7 mouse cellular contexts compared by ENCODE assay signal in the genomic region with DNA sequence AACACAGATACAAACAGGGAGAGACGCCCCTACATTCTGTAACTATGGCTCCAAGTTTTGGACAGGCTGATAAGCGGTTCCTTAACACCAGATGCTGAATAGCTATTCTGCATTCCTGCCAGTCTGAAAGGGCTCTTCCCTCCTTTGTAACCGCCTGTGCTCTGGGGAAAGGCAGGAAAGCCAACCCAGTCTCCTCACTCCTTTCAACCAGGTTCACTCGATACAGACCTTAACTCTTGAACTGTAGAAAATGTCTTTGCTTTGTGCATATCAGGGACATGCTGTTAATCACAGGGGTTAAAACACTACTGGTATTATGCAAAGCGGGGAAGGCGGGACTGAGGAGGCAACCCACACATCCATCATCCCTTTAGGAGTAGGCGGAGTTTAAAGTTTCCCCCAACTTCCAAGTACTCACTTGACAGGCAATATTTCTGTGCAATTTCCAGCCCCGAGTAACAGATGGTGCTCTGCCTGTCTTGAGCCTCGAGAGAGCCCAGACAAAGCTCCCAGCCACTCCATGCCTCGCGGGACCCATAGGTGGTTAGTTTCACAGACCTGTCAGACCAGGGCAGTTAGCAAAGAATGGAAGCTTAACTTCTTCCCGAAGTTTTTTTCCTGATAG. TPM values are rescaled to one million over a fixed set of nuclear protein-coding genes. Genes with fewer than 3 reads are reported as not detected.
DNase-seq lines count a peak whose midpoint lies in the region; ATAC-seq and TF ChIP-seq lines count a peak whose summit lies in the region.

No protein-coding gene starts in this region.

- H3K27me3 ChIP-seq in heart, postnatal 0 days (ENCODE audit: control insufficient read depth, insufficient read depth, low read length): no peaks in the 10 kb centered on the region
- no peaks in the 10 kb centered on the region for H3K27me3 ChIP-seq in stomach, embryonic 16.5 days (ENCODE audit: control insufficient read depth, insufficient read depth, low read length)

- no peak for TF ChIP-seq EP300 in heart, postnatal 0 days (IDR thresholded peaks at IDR 0.05; ENCODE audit: low read depth)

- WGBS in heart, postnatal 0 days: 4% methylated on average over 12 of the region's 12 CpGs
- 3% methylated on average over 12 of the region's 12 CpGs for WGBS in stomach, embryonic 16.5 days

- TF ChIP-seq POLR2A in embryonic fibroblast, embryonic 13.5 days (IDR thresholded peaks at IDR 0.05; ENCODE audit: low read depth, low read length): peak; percentile 67

- no peaks in the 10 kb centered on the region for H3K9me3 ChIP-seq in heart, postnatal 0 days (replicated peaks; ENCODE audit: control insufficient read depth, low read length)
- H3K9me3 ChIP-seq in stomach, embryonic 16.5 days (replicated peaks; ENCODE audit: control insufficient read depth, low read length): no peaks in the 10 kb centered on the region

- ATAC-seq in heart, postnatal 0 days (ENCODE audit: insufficient read depth, low read depth): 0 out of 2 replicates have a peak, but pooled peaks have one; percentile 8
- ATAC-seq in stomach, embryonic 16.5 days (ENCODE audit: insufficient read depth, low FRiP score): peak; percentile 29; the same call in 1 of the 2 replicates
- ATAC-seq in monocyte, adult 5-6 weeks (replicated peaks; ENCODE audit: insufficient number of reproducible peaks, low FRiP score, low TSS enrichment, poor library complexity, severe bottlenecking): no peak

- no peaks in the 10 kb centered on the region for H3K36me3 ChIP-seq in heart, postnatal 0 days (replicated peaks; ENCODE audit: control insufficient read depth, insufficient read depth, low read length)
- H3K36me3 ChIP-seq in stomach, embryonic 16.5 days (ENCODE audit: control insufficient read depth, insufficient read depth, low read length): no peaks in the 10 kb centered on the region

- H3K9ac ChIP-seq in heart, postnatal 0 days (replicated peaks; ENCODE audit: low read depth, low read length): peak overlapping the region; percentile 73
- peak overlapping the region; percentile 88 for H3K9ac ChIP-seq in stomach, embryonic 16.5 days (ENCODE audit: low read length)

- peak overlapping the region; percentile 70 for H3K27ac ChIP-seq in embryonic fibroblast, embryonic 13.5 days (ENCODE audit: insufficient read depth, low read length)
- H3K27ac ChIP-seq in heart, postnatal 0 days (ENCODE audit: low read depth): peak overlapping the region; percentile 92
- H3K27ac ChIP-seq in stomach, embryonic 16.5 days (ENCODE audit: low read length): peak overlapping the region; percentile 90

- peak; percentile 65 for DNase-seq in adrenal gland, postnatal 14 days
- DNase-seq in heart, postnatal 0 days (ENCODE audit: low spot score): peak; percentile 36
- DNase-seq in kidney, postnatal 10 days: peak; percentile 62
- peak; percentile 70 for DNase-seq in lung, postnatal 36 days

- peak overlapping the region; percentile 92 for H3K4me2 ChIP-seq in heart, postnatal 0 days (ENCODE audit: low read depth, low read length)
- peak overlapping the region; percentile 85 for H3K4me2 ChIP-seq in stomach, embryonic 16.5 days (ENCODE audit: low read depth, low read length)

- no peak for TF ChIP-seq CTCF in embryonic fibroblast, embryonic 13.5 days (IDR thresholded peaks at IDR 0.05; ENCODE audit: borderline replicate concordance, insufficient read depth, low read length)
- no peak for TF ChIP-seq CTCF in heart, postnatal 0 days (IDR thresholded peaks at IDR 0.05; ENCODE audit: low read depth)

- H3K4me3 ChIP-seq in embryonic fibroblast, embryonic 13.5 days (ENCODE audit: insufficient read depth, low read length): peak overlapping the region; percentile 87
- H3K4me3 ChIP-seq in heart, postnatal 0 days (ENCODE audit: low read depth, low read length): peak overlapping the region; percentile 77
- peak overlapping the region; percentile 84 for H3K4me3 ChIP-seq in stomach, embryonic 16.5 days (replicated peaks; ENCODE audit: low read length)

- H3K4me1 ChIP-seq in embryonic fibroblast, embryonic 13.5 days (ENCODE audit: control insufficient read depth, insufficient read depth, low read length): no peaks in the 10 kb centered on the region
- no peaks in the 10 kb centered on the region; the same call in 1 of the 2 replicates for H3K4me1 ChIP-seq in heart, postnatal 0 days (ENCODE audit: control insufficient read depth, insufficient read depth)
- H3K4me1 ChIP-seq in stomach, embryonic 16.5 days (ENCODE audit: control insufficient read depth, insufficient read depth, low read length): peaks cover 2% of the 10 kb centered on the region; the same call in 1 of the 2 replicates

RNA-seq across cellular contexts. Expression of a gene that starts 1.2 kb away (rescaled TPM):
- total RNA-seq in adrenal gland, postnatal 14 days (2021): 9.9 and 11.2 TPM in 2 replicates
- polyA plus RNA-seq in embryonic fibroblast, embryonic 13.5 days (2011; ENCODE audit: insufficient read length, low read depth, missing spikeins): 14.0 and 27.0 TPM in 2 replicates
- total RNA-seq in heart, postnatal 0 days (2014; rRNA removed; ENCODE audit: low replicate concordance): 6.8 and 7.4 TPM in 2 replicates
- 3.1 and 4.0 TPM in 2 replicates for polyA plus RNA-seq in heart, postnatal 0 days (2015; fragmentation: Nextera tagmentation; extraction: Ambion mirVana)
- 10.6 and 13.2 TPM in 2 replicates for polyA plus RNA-seq in stomach, embryonic 16.5 days (2015; fragmentation: Nextera tagmentation; extraction: Ambion mirVana)
- total RNA-seq in monocyte, adult 5-6 weeks (2017): not detected in 3 replicates
